Mouse (Mus musculus) lung, postnatal 4 days (tissue): ENCODE data around the gene D2hgdh.

Source experiments
- DNase-seq, 2 experiments: peaks; one replicate each; pipeline ENCODE4 v3.0.0; 2021

Gene D2hgdh

GRCm38 (mm10) chr1:93824609-93825008, at the start of gene D2hgdh:
TSS of gene D2hgdh (plus strand) at chr1:93824909.
- DNase-seq, result no peak

GRCm38 (mm10) chr1:93776686-93777085, 48.0 kb upstream of the D2hgdh start:
- DNase-seq, result no peak

- DNase-seq, result no peak
Measured at GRCm38 (mm10) chr1:93786912-93787311, 37.8 kb upstream of the D2hgdh start.

- no peak for DNase-seq
Measured at GRCm38 (mm10) chr1:93794526-93794925, 30.2 kb upstream of the D2hgdh start.

- DNase-seq, result no peak
Measured at GRCm38 (mm10) chr1:93795886-93796285, 28.8 kb upstream of the D2hgdh start.

- no peak for DNase-seq
Measured at GRCm38 (mm10) chr1:93800670-93801503, 23.8 kb upstream of the D2hgdh start.

GRCm38 (mm10) chr1:93801741-93802238, 22.9 kb upstream of the D2hgdh start, which contains the start of gene Dtymk:
TSS of gene Dtymk (minus strand) at chr1:93801934.
- DNase-seq, result peak; percentile 94 to 95

GRCm38 (mm10) chr1:93802771-93803170, 21.9 kb upstream of the D2hgdh start:
- no peak for DNase-seq

GRCm38 (mm10) chr1:93803556-93804507, 20.9 kb upstream of the D2hgdh start, which contains the start of gene Ing5:
TSS of gene Ing5 (plus strand) at chr1:93803965.
- DNase-seq, result peak; percentile 99 to 100

- DNase-seq, result no peak
Measured at GRCm38 (mm10) chr1:93804818-93805217, 19.9 kb upstream of the D2hgdh start.

- no peak for DNase-seq
Measured at GRCm38 (mm10) chr1:93805221-93805951, 19.3 kb upstream of the D2hgdh start.

- DNase-seq, result no peak
Measured at GRCm38 (mm10) chr1:93808871-93809270, 15.8 kb upstream of the D2hgdh start.

- DNase-seq, result no peak
Measured at GRCm38 (mm10) chr1:93810011-93810410, 14.7 kb upstream of the D2hgdh start.

- no peak for DNase-seq
Measured at GRCm38 (mm10) chr1:93811495-93812039, 13.1 kb upstream of the D2hgdh start.

GRCm38 (mm10) chr1:93817823-93818532, 6.7 kb upstream of the D2hgdh start:
- DNase-seq, result no peak

GRCm38 (mm10) chr1:93818722-93819121, 6.0 kb upstream of the D2hgdh start:
- DNase-seq, result no peak

- peak in 1 of 2 experiments; percentile 12 for DNase-seq
Measured at GRCm38 (mm10) chr1:93823796-93824495, 763 bp upstream of the D2hgdh start.

GRCm38 (mm10) chr1:93825105-93825674, 481 bp downstream of the D2hgdh start:
- DNase-seq, result peak; percentile 94 to 96

GRCm38 (mm10) chr1:93825771-93826539, 1.2 kb downstream of the D2hgdh start:
- no peak for DNase-seq

GRCm38 (mm10) chr1:93826540-93826835, 1.8 kb downstream of the D2hgdh start:
- DNase-seq, result no peak
